Mouse (Mus musculus) stomach, embryonic 16.5 days (tissue): ENCODE measurements around the gene Vmn1r129. TPM values are rescaled to one million over a fixed set of nuclear protein-coding genes. Genes with fewer than 3 reads are reported as not detected.
"Not testable (repeated sequence)": the region's sequence is repeated elsewhere in the genome, so short reads cannot be mapped to it uniquely, and the experiment has no call there.

ENCODE experiments used
- ATAC-seq: fragments of 200-750 bp; cut with Nextera tagmentation; 2 replicates; pipeline ENCODE4 v1.8.0; 2017; ENCODE audit warnings: moderate number of reproducible peaks, moderate TSS enrichment; ENCODE audit not compliant: insufficient read depth, low FRiP score
- H3K27ac ChIP-seq: fragments of 300-500 bp; sonication (generic); 2 replicates; pipeline ENCODE4 v1.5.1; 2014; ENCODE audit warnings: low read length
- H3K27me3 ChIP-seq: fragments of 300-500 bp; sonication (generic); 2 replicates; pipeline ENCODE4 v1.6.1; 2014; ENCODE audit warnings: low read length, control low read depth, mixed read lengths; ENCODE audit not compliant: control insufficient read depth, insufficient read depth
- H3K36me3 ChIP-seq: fragments of 300-500 bp; sonication (generic); 2 replicates; pipeline ENCODE4 v1.6.1; 2014; ENCODE audit warnings: low read length; ENCODE audit not compliant: control insufficient read depth, insufficient read depth
- H3K4me1 ChIP-seq: fragments of 300-500 bp; sonication (generic); 2 replicates; pipeline ENCODE4 v1.6.1; 2014; ENCODE audit warnings: low read length, control low read depth, mixed read lengths; ENCODE audit not compliant: control insufficient read depth, insufficient read depth
- H3K4me2 ChIP-seq: fragments of 300-500 bp; sonication (generic); 2 replicates; pipeline ENCODE4 v1.6.1; 2014; ENCODE audit warnings: low read depth, low read length, mixed read lengths
- H3K4me3 ChIP-seq: fragments of 300-500 bp; sonication (generic); replicated peaks from 2 replicates; pipeline ENCODE4 v1.5.1; 2014; ENCODE audit warnings: mild to moderate bottlenecking, low read length
- H3K9ac ChIP-seq: fragments of 300-500 bp; sonication (generic); 2 replicates; pipeline ENCODE4 v1.6.1; 2014; ENCODE audit warnings: low read length
- H3K9me3 ChIP-seq: fragments of 300-500 bp; sonication (generic); replicated peaks from 2 replicates; pipeline ENCODE4 v1.6.1; 2016; ENCODE audit warnings: low read length, control low read depth; ENCODE audit not compliant: control insufficient read depth
- WGBS: fragments of 180-500 bp; shearing (Covaris S2); extraction: QIAGEN DNeasy Blood & Tissue Kit; methylation state at CpG from one replicate; pipeline ENCODE4 v1.1.7; 2014; 5-methylcytosine and 5-hydroxymethylcytosine counted together
- polyA plus RNA-seq: library from polyadenylated mRNA; unstranded; fragments of >200 nt; fragmentation: Nextera tagmentation; extraction: Ambion mirVana; gene quantifications from 2 replicates; pipeline ENCODE4 v1.2.1, GENCODE M21; 2015

Vmn1r129 gene
- not detected in 2 replicates for polyA plus RNA-seq

- H3K27me3 ChIP-seq, H3K9me3 ChIP-seq, ATAC-seq, H3K4me3 ChIP-seq, H3K4me1 ChIP-seq, H3K36me3 ChIP-seq, H3K4me2 ChIP-seq, H3K9ac ChIP-seq, H3K27ac ChIP-seq: not testable (repeated sequence)
- WGBS, result no CpG with 5 or more reads among the region's 1 CpGs
Observed at GRCm38 (mm10) chr7:21361191-21361590, at the start of gene Vmn1r129. Gene Vmn1r129 (minus strand): TSS chr7:21361291.

DNA sequence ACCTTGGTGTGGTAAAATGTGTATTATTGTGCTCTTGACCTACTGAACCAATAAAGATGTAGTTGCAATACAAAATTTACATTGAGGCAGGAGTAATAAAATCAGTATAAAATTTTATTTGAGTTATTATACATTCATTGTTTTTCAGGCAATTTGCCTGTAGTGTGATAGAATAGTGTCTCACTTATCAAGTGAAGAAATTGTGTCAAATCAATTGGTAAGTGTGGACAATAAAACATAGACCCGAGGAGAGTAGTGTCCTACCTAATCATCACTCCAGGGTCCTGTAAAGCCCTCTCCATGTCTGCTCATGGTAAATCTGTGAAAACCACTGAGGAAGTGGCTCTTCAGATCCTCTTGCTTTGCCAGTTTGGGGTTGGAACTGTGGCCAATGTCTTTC is 12.0 kb downstream of the Vmn1r129 start, which contains the start of gene Vmn1r128:
TSS of gene Vmn1r128 (plus strand) at position 301 of the 400 bp plus-strand sequence.
- ATAC-seq, H3K27ac ChIP-seq, H3K4me2 ChIP-seq, H3K4me1 ChIP-seq, H3K9ac ChIP-seq, H3K4me3 ChIP-seq, H3K36me3 ChIP-seq, H3K27me3 ChIP-seq, H3K9me3 ChIP-seq: not testable (repeated sequence)
- WGBS, result 65% methylated on average over 1 of the region's 1 CpGs

- not testable (repeated sequence) for ATAC-seq, H3K4me2 ChIP-seq, H3K27ac ChIP-seq, H3K27me3 ChIP-seq, H3K4me1 ChIP-seq, H3K9ac ChIP-seq, H3K9me3 ChIP-seq, H3K36me3 ChIP-seq, H3K4me3 ChIP-seq
- WGBS, result no CpG with 5 or more reads among the region's 3 CpGs
Observed at GRCm38 (mm10) chr7:21319761-21320160, 41.3 kb downstream of the Vmn1r129 start, which contains the start of gene Vmn1r127. Gene Vmn1r127 (minus strand): TSS chr7:21319861.

Other genes starting within 250 kb of the Vmn1r129 start
- gene Vmn1r122, start 227.2 kb downstream of the Vmn1r129 start, polyA plus RNA-seq, result not detected in 2 replicates
- gene Vmn1r123, start 199.1 kb downstream of the Vmn1r129 start, polyA plus RNA-seq, result not detected in 2 replicates
- not detected in 2 replicates for gene Gm5157, start 170.9 kb downstream of the Vmn1r129 start, polyA plus RNA-seq
- not detected in 2 replicates for gene Vmn1r124, start 100.7 kb downstream of the Vmn1r129 start, polyA plus RNA-seq
- not detected in 2 replicates for gene Vmn1r125, start 89.1 kb downstream of the Vmn1r129 start, polyA plus RNA-seq
- not detected in 2 replicates for gene Vmn1r126, start 59.8 kb downstream of the Vmn1r129 start, polyA plus RNA-seq
- gene Vmn1r127, start 41.4 kb downstream of the Vmn1r129 start, polyA plus RNA-seq, result not detected in 2 replicates
- not detected in 2 replicates for gene Vmn1r128, start 11.9 kb downstream of the Vmn1r129 start, polyA plus RNA-seq
- not detected in 2 replicates for gene Gm6882, start 71.5 kb upstream of the Vmn1r129 start, polyA plus RNA-seq
- not detected in 2 replicates for gene Vmn1r130, start 150.5 kb upstream of the Vmn1r129 start, polyA plus RNA-seq
- gene Vmn1r131, start 184.8 kb upstream of the Vmn1r129 start, polyA plus RNA-seq, result not detected in 2 replicates